Mouse (Mus musculus) heart, adult 2 months (tissue): ENCODE measurements around the gene Tifab. TPM values are rescaled to one million over a fixed set of nuclear protein-coding genes. Genes with fewer than 3 reads are reported as not detected.
A peak's percentile ranks its signal among the peaks of the same experiment; 100 is the strongest.

Experiments
- DNase-seq, 2 experiments: peaks; one replicate each; pipeline ENCODE4 v3.0.0; 2021
- H3K27ac ChIP-seq: fragments of 200-600 bp; 2 replicates; pipeline ENCODE4 v1.8.1; 2022
- H3K27me3 ChIP-seq: fragments of 200-500 bp; 2 replicates; pipeline ENCODE4 v1.6.1; 2012; ENCODE audit warnings: mild to moderate bottlenecking, low read length, inconsistent platforms, mixed read lengths; ENCODE audit not compliant: control insufficient read depth, insufficient read depth
- H3K36me3 ChIP-seq: fragments of 200-500 bp; 2 replicates; pipeline ENCODE4 v1.6.1; 2012; ENCODE audit warnings: low read length, inconsistent platforms; ENCODE audit not compliant: control insufficient read depth, insufficient read depth
- H3K4me1 ChIP-seq: fragments of 200-500 bp; 2 replicates; pipeline ENCODE4 v1.6.1; 2011; ENCODE audit warnings: low read length; ENCODE audit not compliant: control insufficient read depth, insufficient read depth
- H3K4me3 ChIP-seq: fragments of 200-600 bp; 2 replicates; pipeline ENCODE4 v1.8.1; 2022
- H3K79me2 ChIP-seq: fragments of 200-500 bp; replicated peaks from 2 replicates; pipeline ENCODE4 v1.6.1; 2012; ENCODE audit warnings: mild to moderate bottlenecking, inconsistent platforms, low read length, moderate library complexity, mixed read lengths; ENCODE audit not compliant: control insufficient read depth, insufficient read depth
- H3K9ac ChIP-seq: fragments of 200-500 bp; 2 replicates; pipeline ENCODE4 v1.6.1; 2012; ENCODE audit warnings: low read depth, mild to moderate bottlenecking, control low read depth, inconsistent platforms, low read length, mixed read lengths
- CTCF ChIP-seq: fragments of 200-600 bp; IDR thresholded peaks from 2 replicates; pipeline ENCODE4 v1.8.1; 2022; ENCODE audit warnings: antibody characterized with exemption, mild to moderate bottlenecking, moderate library complexity
- EP300 ChIP-seq: fragments of 200-500 bp; IDR thresholded peaks from 2 replicates; pipeline ENCODE4 v1.6.1; 2011; ENCODE audit warnings: low read depth, low read length, control low read depth; ENCODE audit not compliant: insufficient read depth
- POLR2A ChIP-seq: fragments of 200-500 bp; IDR thresholded peaks from 2 replicates; pipeline ENCODE4 v1.6.1; 2011; ENCODE audit warnings: mild to moderate bottlenecking, low read depth, low read length, control low read depth; ENCODE audit not compliant: insufficient read depth
- WGBS: fragments of 180-500 bp; shearing (Covaris S2); methylation state at CpG from one replicate; pipeline ENCODE4 v1.1.7; 2018; 5-methylcytosine and 5-hydroxymethylcytosine counted together
- intact Hi-C: fragments of 180-260 bp; cut with DNase I; formaldehyde crosslinking; loops from one replicate; pipeline ENCODE4 v1.15.1; 2025
- polyA plus RNA-seq: library from polyadenylated mRNA; depleted of rRNA; stranded (reverse); fragments of >200 nt; gene quantifications from 2 replicates; pipeline ENCODE4 v1.2.3, GENCODE M21; 2012
- total RNA-seq, 2 experiments: library from RNA; stranded (reverse); gene quantifications; 2 replicates each; pipeline ENCODE4 v1.2.3; 2021

Tifab gene
- total and polyA plus RNA-seq, 3 experiments = 1.1 to 2.1 (median 1.2) TPM

GRCm38 (mm10) chr13:56162859-56163258 is 15.8 kb downstream of the Tifab start:
- intact Hi-C loops = no loop called here
- DNase-seq = no peak

GRCm38 (mm10) chr13:56159614-56160363 is 18.9 kb downstream of the Tifab start:
- Histone ChIP-seq H3K79me2 (no peaks in the 10 kb centered on the region), H3K27me3 (no peaks in the 10 kb centered on the region), H3K4me1 (peaks cover 2% of the 10 kb centered on the region), H3K9ac (no peak overlapping the region), H3K36me3 (no peaks in the 10 kb centered on the region), H3K27ac (no peak overlapping the region), H3K4me3 (no peak overlapping the region)
- DNase-seq = no peak
- WGBS = 58% methylated on average over 17 of the region's 17 CpGs
- TF ChIP-seq POLR2A (no peak), EP300 (no peak), CTCF (no peak)
- intact Hi-C loops = no loop called here

More at GRCm38 (mm10) chr13:56162859-56163258, 15.8 kb downstream of the Tifab start:
- Histone ChIP-seq H3K27me3 (no peaks in the 10 kb centered on the region), H3K79me2 (no peaks in the 10 kb centered on the region), H3K9ac (no peak overlapping the region), H3K4me3 (no peak overlapping the region), H3K27ac (no peak overlapping the region), H3K4me1 (peaks cover 2% of the 10 kb centered on the region), H3K36me3 (no peaks in the 10 kb centered on the region)
- TF ChIP-seq CTCF (no peak), POLR2A (no peak), EP300 (no peak)
- WGBS = 83% methylated on average over 6 of the region's 6 CpGs

DNA sequence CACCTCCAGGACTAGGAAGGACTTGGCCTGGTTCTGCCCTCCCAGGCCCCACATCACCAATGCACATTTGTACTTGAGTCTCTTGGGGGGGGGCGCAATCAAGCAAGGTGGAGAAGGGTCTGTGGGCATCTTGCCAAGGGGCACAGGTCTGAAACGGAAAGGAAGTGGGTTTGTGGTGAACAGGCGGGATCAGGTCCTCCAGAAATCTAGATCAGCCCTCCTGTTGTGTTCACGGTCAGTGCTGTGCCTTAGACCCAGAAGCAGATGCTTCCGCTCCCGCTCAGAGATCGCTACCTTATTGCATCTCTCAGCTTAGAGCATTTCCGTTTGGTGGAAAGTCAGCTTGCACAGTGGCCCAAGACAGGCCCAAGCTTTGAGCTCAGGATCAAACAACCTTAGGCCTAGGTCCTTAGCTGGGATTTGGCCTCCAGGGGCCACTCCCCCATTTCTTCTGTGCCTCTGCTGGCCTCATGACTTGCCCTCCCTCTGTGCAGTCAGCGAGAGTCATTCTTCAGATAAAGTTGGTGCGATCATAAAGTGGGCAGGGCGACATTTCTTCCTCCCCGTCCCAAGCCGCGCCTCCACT is 19.6 kb downstream of the Tifab start:
- WGBS = 52% methylated on average over 14 of the region's 14 CpGs
- peaks cover 2% of the 10 kb centered on the region for H3K4me1 ChIP-seq
- no peak for TF ChIP-seq POLR2A
- TF ChIP-seq CTCF = no peak
- no peak for TF ChIP-seq EP300
- H3K79me2 ChIP-seq = no peaks in the 10 kb centered on the region
- intact Hi-C loops = no loop called here
- H3K27ac ChIP-seq = no peak overlapping the region
- no peaks in the 10 kb centered on the region for H3K27me3 ChIP-seq
- H3K36me3 ChIP-seq = no peaks in the 10 kb centered on the region
- no peak overlapping the region for H3K4me3 ChIP-seq
- DNase-seq = no peak
- no peak overlapping the region for H3K9ac ChIP-seq

- Histone ChIP-seq H3K79me2 (no peaks in the 10 kb centered on the region), H3K4me1 (no peaks in the 10 kb centered on the region), H3K27me3 (no peaks in the 10 kb centered on the region), H3K4me3 (no peak overlapping the region), H3K36me3 (no peaks in the 10 kb centered on the region), H3K9ac (no peak overlapping the region), H3K27ac (no peak overlapping the region)
- DNase-seq = no peak
- no peak for TF ChIP-seq EP300
- TF ChIP-seq POLR2A = no peak
- no peak for TF ChIP-seq CTCF
- intact Hi-C loops = no loop called here
- 72% methylated on average over 7 of the region's 7 CpGs for WGBS
Observed at GRCm38 (mm10) chr13:56155671-56156070, 23.0 kb downstream of the Tifab start.

DNA sequence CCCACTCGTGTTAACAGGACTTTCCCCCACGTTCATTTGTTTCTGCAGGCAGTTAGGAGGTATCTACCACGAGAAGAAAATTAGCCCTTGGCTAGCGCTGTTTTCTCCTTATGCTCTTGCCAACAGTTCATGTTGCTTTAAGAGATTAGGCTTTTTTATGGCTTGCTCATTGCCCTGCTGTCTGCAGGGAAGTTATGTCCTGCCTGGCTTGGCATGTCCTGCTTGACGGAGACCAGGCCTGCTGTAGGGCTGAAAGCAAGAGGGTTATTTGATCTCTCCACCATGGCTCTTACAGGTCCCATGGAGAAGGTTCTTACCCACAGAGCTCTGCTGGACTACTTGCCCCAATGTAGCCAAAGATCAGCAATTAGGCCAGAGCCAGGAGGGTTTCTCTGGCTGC is 23.6 kb downstream of the Tifab start:
- DNase-seq = peak in 1 of 2 experiments; percentile 74
- Histone ChIP-seq H3K4me3 (no peak overlapping the region), H3K4me1 (no peaks in the 10 kb centered on the region), H3K9ac (no peak overlapping the region), H3K27ac (peak overlapping the region; percentile 5; the same call in 1 of the 2 replicates), H3K27me3 (no peaks in the 10 kb centered on the region), H3K36me3 (no peaks in the 10 kb centered on the region), H3K79me2 (no peaks in the 10 kb centered on the region)
- TF ChIP-seq POLR2A (0 out of 2 replicates have a peak, but pooled peaks have one; percentile 18), CTCF (no peak), EP300 (peak; percentile 83)
- 15% methylated on average over 5 of the region's 5 CpGs for WGBS
- intact Hi-C loops = no loop called here
